Mouse (Mus musculus): ENCODE data around the gene Ccr7. TPM values are rescaled to one million over a fixed set of nuclear protein-coding genes. Genes with fewer than 3 reads are reported as not detected.
A peak's percentile ranks its signal among the peaks of the same experiment; 100 is the strongest.

Gene Ccr7
- polyA plus RNA-seq, 1 experiment, result 2.0 TPM

DNA sequence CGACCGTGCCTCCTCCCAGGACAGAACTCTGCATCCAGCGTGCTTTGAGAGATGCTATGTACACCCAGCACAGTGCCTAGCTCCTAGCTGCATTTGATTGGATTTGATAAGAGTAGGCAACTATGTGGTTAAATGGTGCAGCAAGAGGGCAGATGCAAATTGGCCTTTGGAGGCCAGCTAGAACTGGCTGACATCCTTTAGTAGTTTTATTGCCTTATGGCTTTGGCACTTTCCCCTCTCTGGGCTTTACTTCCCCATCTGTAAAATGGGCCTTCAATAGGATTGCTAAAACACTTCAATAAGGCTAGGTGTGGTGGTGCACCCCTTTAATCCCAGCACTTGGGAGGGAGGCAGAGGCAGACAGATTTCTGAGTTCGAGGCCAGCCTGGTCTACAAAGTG is 17.9 kb downstream of the Ccr7 start:
- Histone ChIP-seq H3K4me3 (ENCODE audit: control insufficient read depth, low read depth, low read length) (no peak overlapping the region), H3K4me1 (ENCODE audit: control insufficient read depth, insufficient read depth, low read length) (peaks cover 6% of the 10 kb centered on the region), H3K36me3 (ENCODE audit: control insufficient read depth, insufficient read depth, low read length) (no peaks in the 10 kb centered on the region), H3K27ac (ENCODE audit: control insufficient read depth, insufficient read depth, low read depth, low read length) (no peak overlapping the region), H3K27me3 (ENCODE audit: control insufficient read depth, insufficient read depth, low read length) (no peaks in the 10 kb centered on the region)
- TF ChIP-seq CTCF (IDR thresholded peaks at IDR 0.05; ENCODE audit: control insufficient read depth, insufficient read depth, insufficient replicate concordance, low read depth, low read length), result no peak
- no peak for TF ChIP-seq POLR2A (IDR thresholded peaks at IDR 0.05; ENCODE audit: control insufficient read depth, low read depth, low read length)

DNA sequence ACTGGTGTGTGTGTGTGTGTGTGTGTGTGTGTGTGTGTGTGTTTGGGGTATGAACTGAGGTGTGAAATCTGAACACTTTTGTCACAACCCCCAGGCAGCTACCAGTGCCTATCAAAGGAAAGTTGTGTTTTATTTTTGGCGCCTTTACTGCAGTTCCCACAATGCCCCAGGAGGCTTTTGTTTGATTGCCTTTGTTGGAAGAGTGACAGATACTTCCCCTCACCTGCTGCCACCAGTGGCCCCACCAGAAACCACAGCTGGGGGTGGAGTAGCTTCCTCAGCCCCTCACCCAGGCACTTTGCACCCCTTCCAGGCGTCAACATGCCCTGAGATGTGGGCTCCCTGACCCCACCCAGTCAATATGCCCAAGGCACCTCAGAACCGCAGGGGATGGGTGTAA is 18.5 kb downstream of the Ccr7 start:
- Histone ChIP-seq H3K4me1 (ENCODE audit: control insufficient read depth, insufficient read depth, low read length) (peaks cover 12% of the 10 kb centered on the region), H3K36me3 (ENCODE audit: control insufficient read depth, insufficient read depth, low read length) (no peaks in the 10 kb centered on the region), H3K4me3 (ENCODE audit: control insufficient read depth, low read depth, low read length) (no peak overlapping the region), H3K27ac (ENCODE audit: control insufficient read depth, insufficient read depth, low read depth, low read length) (no peak overlapping the region), H3K27me3 (ENCODE audit: control insufficient read depth, insufficient read depth, low read length) (no peaks in the 10 kb centered on the region)
- TF ChIP-seq CTCF (IDR thresholded peaks at IDR 0.05; ENCODE audit: control insufficient read depth, insufficient read depth, insufficient replicate concordance, low read depth, low read length) (no peak), POLR2A (IDR thresholded peaks at IDR 0.05; ENCODE audit: control insufficient read depth, low read depth, low read length) (no peak)

DNA sequence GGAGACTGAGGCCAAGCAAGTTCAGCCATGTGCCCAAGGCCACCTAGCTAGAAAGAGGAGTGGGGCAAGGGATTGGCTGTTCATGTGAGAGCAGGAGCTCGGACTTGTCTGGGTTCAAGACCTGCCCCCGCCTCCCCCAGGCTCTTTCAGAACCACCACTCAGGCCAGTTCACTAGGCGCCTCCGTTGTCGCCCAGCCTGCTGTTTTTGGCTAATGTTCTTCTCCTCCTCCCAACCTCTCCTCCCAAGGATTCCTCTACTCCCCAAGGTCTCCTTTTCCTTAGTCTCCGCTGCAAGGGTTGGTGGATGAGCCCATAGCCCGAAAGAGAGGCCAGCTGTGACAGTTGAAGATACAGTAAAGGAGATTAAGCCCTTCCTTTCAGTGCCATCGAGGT is 19.8 kb downstream of the Ccr7 start:
- Histone ChIP-seq H3K4me1 (ENCODE audit: control insufficient read depth, insufficient read depth, low read length) (peaks cover 13% of the 10 kb centered on the region), H3K36me3 (ENCODE audit: control insufficient read depth, insufficient read depth, low read length) (no peaks in the 10 kb centered on the region), H3K4me3 (ENCODE audit: control insufficient read depth, low read depth, low read length) (no peak overlapping the region), H3K27ac (ENCODE audit: control insufficient read depth, insufficient read depth, low read depth, low read length) (peak overlapping the region; percentile 71), H3K27me3 (ENCODE audit: control insufficient read depth, insufficient read depth, low read length) (no peaks in the 10 kb centered on the region)
- TF ChIP-seq POLR2A (IDR thresholded peaks at IDR 0.05; ENCODE audit: control insufficient read depth, low read depth, low read length), result no peak
- TF ChIP-seq CTCF (IDR thresholded peaks at IDR 0.05; ENCODE audit: control insufficient read depth, insufficient read depth, insufficient replicate concordance, low read depth, low read length), result no peak

DNA sequence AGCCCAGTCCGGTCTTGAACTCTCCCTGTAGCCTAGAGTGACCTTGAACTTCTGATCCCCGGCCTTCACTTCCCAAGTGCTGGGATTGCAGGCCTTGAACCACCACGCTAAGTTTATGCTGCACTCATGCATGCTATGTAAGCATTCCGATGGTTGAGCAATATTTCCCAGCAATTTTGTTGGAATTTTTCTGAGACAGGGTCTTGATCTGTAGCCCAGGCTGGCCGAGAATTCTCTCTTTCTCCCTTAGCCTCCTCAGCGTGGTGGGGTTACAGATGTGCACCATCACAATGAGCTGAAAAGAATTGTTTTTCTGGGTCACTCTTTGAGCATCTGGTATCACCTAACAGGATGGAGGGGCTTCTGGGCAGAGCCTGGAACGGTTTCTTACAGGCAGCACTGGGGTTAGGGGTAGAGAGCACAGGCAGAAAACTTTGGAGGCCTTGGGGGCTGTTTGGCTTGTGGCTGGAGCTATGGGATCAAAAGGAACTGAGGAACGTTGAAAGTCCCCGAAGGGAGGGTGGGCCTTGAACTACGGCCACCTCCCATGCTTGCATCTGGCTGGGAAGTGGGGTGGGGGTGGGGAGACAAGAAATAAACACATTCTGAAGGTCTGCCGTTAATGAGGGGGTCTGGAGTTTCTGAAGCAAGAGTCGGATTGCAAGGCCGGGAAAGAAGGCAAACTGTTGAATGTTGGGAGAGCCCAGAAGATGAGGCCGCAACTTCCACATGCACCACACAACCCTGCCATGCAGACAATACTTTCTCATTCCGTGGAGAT is 20.4 kb downstream of the Ccr7 start:
- Histone ChIP-seq H3K4me3 (ENCODE audit: control insufficient read depth, low read depth, low read length) (no peak overlapping the region), H3K27me3 (ENCODE audit: control insufficient read depth, insufficient read depth, low read length) (no peaks in the 10 kb centered on the region), H3K4me1 (ENCODE audit: control insufficient read depth, insufficient read depth, low read length) (peaks cover 15% of the 10 kb centered on the region), H3K36me3 (ENCODE audit: control insufficient read depth, insufficient read depth, low read length) (no peaks in the 10 kb centered on the region), H3K27ac (ENCODE audit: control insufficient read depth, insufficient read depth, low read depth, low read length) (peak overlapping the region; percentile 40)
- TF ChIP-seq POLR2A (IDR thresholded peaks at IDR 0.05; ENCODE audit: control insufficient read depth, low read depth, low read length), result no peak
- no peak for TF ChIP-seq CTCF (IDR thresholded peaks at IDR 0.05; ENCODE audit: control insufficient read depth, insufficient read depth, insufficient replicate concordance, low read depth, low read length)

DNA sequence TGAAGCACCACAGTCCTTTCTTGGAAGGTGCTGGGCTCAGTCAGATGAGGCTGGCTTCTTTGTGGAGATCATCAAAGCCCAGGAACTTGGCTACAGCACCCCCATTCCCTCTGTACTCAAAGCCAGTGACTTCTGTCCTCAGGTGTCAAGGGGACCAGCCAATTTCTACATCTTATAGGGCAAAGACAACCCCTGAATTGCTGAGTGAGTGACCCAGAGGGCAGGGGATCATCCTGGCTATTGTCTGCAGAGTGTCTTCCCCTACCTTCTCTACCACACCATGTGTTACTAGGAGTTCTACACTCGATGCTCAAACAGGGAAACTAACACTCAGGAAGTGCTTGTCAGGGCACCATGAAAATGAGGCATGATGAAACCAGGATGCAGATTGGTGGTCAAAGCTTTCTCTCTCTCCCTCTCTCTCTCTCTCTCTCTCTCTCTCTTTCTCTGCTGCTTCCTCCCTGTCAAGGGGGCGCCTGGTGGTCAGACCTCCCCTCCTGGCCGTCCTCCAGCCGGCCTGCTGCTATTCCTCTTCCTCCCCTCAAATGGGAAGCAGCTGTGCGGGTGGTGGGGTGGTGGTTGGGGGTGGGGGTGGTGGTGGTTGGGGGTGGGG is 21.5 kb downstream of the Ccr7 start:
- TF ChIP-seq POLR2A (IDR thresholded peaks at IDR 0.05; ENCODE audit: control insufficient read depth, low read depth, low read length), result no peak
- TF ChIP-seq CTCF (IDR thresholded peaks at IDR 0.05; ENCODE audit: control insufficient read depth, insufficient read depth, insufficient replicate concordance, low read depth, low read length), result no peak
- no peak overlapping the region for H3K4me3 ChIP-seq (ENCODE audit: control insufficient read depth, low read depth, low read length)
- H3K36me3 ChIP-seq (ENCODE audit: control insufficient read depth, insufficient read depth, low read length), result no peaks in the 10 kb centered on the region
- H3K27ac ChIP-seq (ENCODE audit: control insufficient read depth, insufficient read depth, low read depth, low read length), result no peak overlapping the region
- H3K27me3 ChIP-seq (ENCODE audit: control insufficient read depth, insufficient read depth, low read length), result no peaks in the 10 kb centered on the region
- peaks cover 15% of the 10 kb centered on the region for H3K4me1 ChIP-seq (ENCODE audit: control insufficient read depth, insufficient read depth, low read length)

DNA sequence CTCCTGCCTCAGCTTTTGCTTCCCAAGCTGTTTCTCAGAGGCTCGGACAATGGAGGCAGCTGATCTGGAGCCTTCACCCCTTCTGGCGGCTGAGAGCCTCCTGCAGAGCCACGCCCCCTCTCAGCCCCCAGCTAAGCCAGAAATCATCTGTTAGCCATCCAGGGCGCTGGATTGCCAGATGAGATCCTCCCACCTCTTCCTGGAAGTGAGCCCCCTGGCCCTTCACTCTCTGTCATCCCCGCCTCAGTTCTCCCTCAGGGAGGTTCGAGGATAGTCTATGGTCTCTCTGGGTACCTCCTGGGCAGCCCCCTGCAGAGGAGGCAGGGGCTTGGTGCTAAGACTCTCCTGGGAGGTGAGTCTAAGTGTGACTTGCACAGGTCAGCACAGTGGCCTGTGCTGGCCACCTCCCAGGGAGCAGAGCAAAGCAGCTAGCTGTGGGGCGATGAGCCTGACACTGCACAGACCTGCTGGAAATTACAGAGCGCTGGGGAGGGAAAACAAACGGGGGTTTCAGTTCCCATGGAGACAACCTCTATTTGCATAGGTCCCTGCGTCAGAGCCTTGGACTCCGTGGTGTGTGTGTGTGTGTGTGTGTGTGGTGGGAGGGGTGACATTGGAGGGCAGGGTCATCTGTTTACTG is 22.7 kb downstream of the Ccr7 start:
- Histone ChIP-seq H3K4me1 (ENCODE audit: control insufficient read depth, insufficient read depth, low read length) (peaks cover 15% of the 10 kb centered on the region), H3K4me3 (ENCODE audit: control insufficient read depth, low read depth, low read length) (no peak overlapping the region; the same call in 1 of the 2 replicates), H3K36me3 (ENCODE audit: control insufficient read depth, insufficient read depth, low read length) (no peaks in the 10 kb centered on the region), H3K27ac (ENCODE audit: control insufficient read depth, insufficient read depth, low read depth, low read length) (peak overlapping the region; percentile 36), H3K27me3 (ENCODE audit: control insufficient read depth, insufficient read depth, low read length) (no peaks in the 10 kb centered on the region)
- TF ChIP-seq POLR2A (IDR thresholded peaks at IDR 0.05; ENCODE audit: control insufficient read depth, low read depth, low read length) (no peak), CTCF (IDR thresholded peaks at IDR 0.05; ENCODE audit: control insufficient read depth, insufficient read depth, insufficient replicate concordance, low read depth, low read length) (no peak)

DNA sequence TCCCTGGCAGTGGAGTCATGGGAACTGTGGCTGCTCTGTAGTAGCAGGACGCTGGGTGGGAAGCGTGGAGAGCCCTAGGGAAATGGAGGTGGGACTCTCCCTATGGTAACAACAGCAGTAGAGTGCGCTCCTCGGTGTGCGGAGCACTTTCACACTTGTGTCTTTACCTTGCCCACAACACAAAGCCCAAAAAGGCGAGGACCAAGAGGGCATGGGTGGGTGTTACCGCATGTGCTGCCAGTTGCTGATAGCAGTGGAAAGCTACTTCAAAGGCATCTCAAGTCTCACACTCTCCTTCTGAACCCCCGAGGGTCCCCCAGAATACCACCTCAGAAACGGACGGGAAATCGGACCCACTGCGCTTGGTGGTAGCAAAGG is 23.4 kb downstream of the Ccr7 start:
- TF ChIP-seq POLR2A (IDR thresholded peaks at IDR 0.05; ENCODE audit: control insufficient read depth, low read depth, low read length) (no peak), CTCF (IDR thresholded peaks at IDR 0.05; ENCODE audit: control insufficient read depth, insufficient read depth, insufficient replicate concordance, low read depth, low read length) (no peak)
- Histone ChIP-seq H3K4me1 (ENCODE audit: control insufficient read depth, insufficient read depth, low read length) (peaks cover 17% of the 10 kb centered on the region), H3K4me3 (ENCODE audit: control insufficient read depth, low read depth, low read length) (no peak overlapping the region), H3K27me3 (ENCODE audit: control insufficient read depth, insufficient read depth, low read length) (no peaks in the 10 kb centered on the region), H3K36me3 (ENCODE audit: control insufficient read depth, insufficient read depth, low read length) (no peaks in the 10 kb centered on the region), H3K27ac (ENCODE audit: control insufficient read depth, insufficient read depth, low read depth, low read length) (no peak overlapping the region)
